Mouse (Mus musculus) limb, embryonic 15.5 days (tissue): ENCODE measurements around the gene Tmed1. TPM values are rescaled to one million over a fixed set of nuclear protein-coding genes. Genes with fewer than 3 reads are reported as not detected.
"Not testable (repeated sequence)": the region's sequence is repeated elsewhere in the genome, so short reads cannot be mapped to it uniquely, and the experiment has no call there.

Experiments
- ATAC-seq: fragments of 200-750 bp; cut with Nextera tagmentation; 2 replicates; pipeline ENCODE4 v1.8.0; 2017; ENCODE audit warnings: low read depth, moderate TSS enrichment; ENCODE audit not compliant: insufficient number of reproducible peaks, low FRiP score, low TSS enrichment
- H3K27ac ChIP-seq: fragments of 300-500 bp; sonication (generic); 2 replicates; pipeline ENCODE4 v1.5.1; 2015; ENCODE audit warnings: moderate library complexity, mild to moderate bottlenecking, inconsistent platforms
- H3K27me3 ChIP-seq: fragments of 300-500 bp; sonication (generic); 2 replicates; pipeline ENCODE4 v1.6.1; 2015; ENCODE audit warnings: inconsistent platforms
- H3K36me3 ChIP-seq: fragments of 300-500 bp; sonication (generic); 2 replicates; pipeline ENCODE4 v1.6.1; 2015; ENCODE audit warnings: inconsistent platforms
- H3K4me1 ChIP-seq: fragments of 300-500 bp; sonication (generic); 2 replicates; pipeline ENCODE4 v1.6.1; 2015; ENCODE audit warnings: inconsistent platforms
- H3K4me2 ChIP-seq: fragments of 300-500 bp; sonication (generic); 2 replicates; pipeline ENCODE4 v1.6.1; 2015; ENCODE audit warnings: mild to moderate bottlenecking, inconsistent platforms
- H3K4me3 ChIP-seq: fragments of 300-500 bp; sonication (generic); 2 replicates; pipeline ENCODE4 v1.5.1; 2015; ENCODE audit warnings: mild to moderate bottlenecking, inconsistent platforms
- H3K9ac ChIP-seq: fragments of 300-500 bp; sonication (generic); 2 replicates; pipeline ENCODE4 v1.6.1; 2015; ENCODE audit warnings: inconsistent platforms
- H3K9me3 ChIP-seq: fragments of 300-500 bp; sonication (generic); 2 replicates; pipeline ENCODE4 v1.6.1; 2016; ENCODE audit warnings: inconsistent platforms
- WGBS: fragments of 180-500 bp; shearing (Covaris S2); methylation state at CpG from one replicate; pipeline ENCODE4 v1.1.7; 2015; 5-methylcytosine and 5-hydroxymethylcytosine counted together
- polyA plus RNA-seq: library from polyadenylated mRNA; unstranded; fragments of >200 nt; fragmentation: Nextera tagmentation; extraction: Ambion mirVana; gene quantifications from 2 replicates; pipeline ENCODE4 v1.2.1, GENCODE M21; 2015

Tmed1 gene
- polyA plus RNA-seq, 1 experiment from 2014 or later, result 123 TPM

- WGBS, result 48% methylated on average over 16 of the region's 16 CpGs
- H3K9me3 ChIP-seq, result no peaks in the 10 kb centered on the region
- H3K4me2 ChIP-seq, result peak overlapping the region; percentile 52
- peak; percentile 71 for ATAC-seq
- no peaks in the 10 kb centered on the region for H3K27me3 ChIP-seq
- 0 out of 2 replicates have a peak overlapping the region, but pooled peaks have one; percentile 31 for H3K9ac ChIP-seq
- peaks cover 51% of the 10 kb centered on the region for H3K4me1 ChIP-seq
- peaks cover 34% of the 10 kb centered on the region for H3K36me3 ChIP-seq
- H3K27ac ChIP-seq, result peak overlapping the region; percentile 96
- peak overlapping the region; percentile 39 for H3K4me3 ChIP-seq
Measured at GRCm38 (mm10) chr9:21497050-21497542, 13.0 kb downstream of the Tmed1 start.

- ATAC-seq, result peak; percentile 84
- peak overlapping the region; percentile 52 for H3K4me2 ChIP-seq
- peak overlapping the region; percentile 39 for H3K4me3 ChIP-seq
- peak overlapping the region; percentile 96 for H3K27ac ChIP-seq
- H3K9ac ChIP-seq, result peak overlapping the region; percentile 35; the same call in 1 of the 2 replicates
- WGBS, result 37% methylated on average over 18 of the region's 19 CpGs
- peaks cover 51% of the 10 kb centered on the region for H3K4me1 ChIP-seq
- H3K36me3 ChIP-seq, result peaks cover 40% of the 10 kb centered on the region
- H3K27me3 ChIP-seq, result no peaks in the 10 kb centered on the region
- no peaks in the 10 kb centered on the region for H3K9me3 ChIP-seq
Measured at GRCm38 (mm10) chr9:21496308-21497049, 13.6 kb downstream of the Tmed1 start.

- peaks cover 51% of the 10 kb centered on the region for H3K4me1 ChIP-seq
- no peak for ATAC-seq
- H3K9me3 ChIP-seq, result no peaks in the 10 kb centered on the region
- H3K36me3 ChIP-seq, result peaks cover 44% of the 10 kb centered on the region
- H3K27me3 ChIP-seq, result no peaks in the 10 kb centered on the region
- WGBS, result 64% methylated on average over 9 of the region's 9 CpGs
- peak overlapping the region; percentile 52 for H3K4me2 ChIP-seq
- H3K9ac ChIP-seq, result no peak overlapping the region
- H3K27ac ChIP-seq, result peak overlapping the region; percentile 34; the same call in 1 of the 2 replicates
- peak overlapping the region; percentile 39 for H3K4me3 ChIP-seq
Measured at GRCm38 (mm10) chr9:21494726-21495125, 15.3 kb downstream of the Tmed1 start.

- H3K9ac ChIP-seq, result no peak overlapping the region
- peak overlapping the region; percentile 34; the same call in 1 of the 2 replicates for H3K27ac ChIP-seq
- H3K36me3 ChIP-seq, result peaks cover 45% of the 10 kb centered on the region
- no peaks in the 10 kb centered on the region for H3K27me3 ChIP-seq
- no peak overlapping the region for H3K4me3 ChIP-seq
- H3K9me3 ChIP-seq, result no peaks in the 10 kb centered on the region
- H3K4me1 ChIP-seq, result peaks cover 51% of the 10 kb centered on the region
- 0 out of 2 replicates have a peak overlapping the region, but pooled peaks have one; percentile 12 for H3K4me2 ChIP-seq
- 63% methylated on average over 2 of the region's 2 CpGs for WGBS
- no peak for ATAC-seq
Measured at GRCm38 (mm10) chr9:21493907-21494306, 16.1 kb downstream of the Tmed1 start.

GRCm38 (mm10) chr9:21490696-21491095 lies 19.4 kb downstream of the Tmed1 start:
- no peak overlapping the region for H3K4me3 ChIP-seq
- H3K9ac ChIP-seq, result no peak overlapping the region
- no peak overlapping the region for H3K4me2 ChIP-seq
- H3K36me3 ChIP-seq, result peaks cover 66% of the 10 kb centered on the region
- H3K27ac ChIP-seq, result no peak overlapping the region
- no peaks in the 10 kb centered on the region for H3K27me3 ChIP-seq
- H3K4me1 ChIP-seq, result peaks cover 31% of the 10 kb centered on the region
- WGBS, result 88% methylated on average over 9 of the region's 9 CpGs
- H3K9me3 ChIP-seq, result no peaks in the 10 kb centered on the region
- ATAC-seq, result no peak

- not testable (repeated sequence) for H3K27me3 ChIP-seq, H3K27ac ChIP-seq, H3K4me1 ChIP-seq, H3K9me3 ChIP-seq, H3K9ac ChIP-seq, ATAC-seq, H3K4me2 ChIP-seq, H3K4me3 ChIP-seq
- WGBS, result 92% methylated on average over 1 of the region's 2 CpGs
- peaks cover 70% of the 10 kb centered on the region for H3K36me3 ChIP-seq
Measured at GRCm38 (mm10) chr9:21488246-21488645, 21.8 kb downstream of the Tmed1 start.

GRCm38 (mm10) chr9:21484065-21484464 lies 26.0 kb downstream of the Tmed1 start:
- peaks cover 86% of the 10 kb centered on the region for H3K36me3 ChIP-seq
- H3K4me2 ChIP-seq, result no peak overlapping the region
- 92% methylated on average over 4 of the region's 4 CpGs for WGBS
- H3K27me3 ChIP-seq, result no peaks in the 10 kb centered on the region
- H3K9me3 ChIP-seq, result no peaks in the 10 kb centered on the region
- H3K4me1 ChIP-seq, result no peaks in the 10 kb centered on the region
- no peak overlapping the region for H3K27ac ChIP-seq
- no peak for ATAC-seq
- no peak overlapping the region for H3K4me3 ChIP-seq
- H3K9ac ChIP-seq, result no peak overlapping the region

- Histone ChIP-seq H3K27ac (no peak overlapping the region), H3K9ac (no peak overlapping the region), H3K36me3 (peaks cover 96% of the 10 kb centered on the region), H3K4me3 (no peak overlapping the region), H3K4me1 (no peaks in the 10 kb centered on the region), H3K27me3 (no peaks in the 10 kb centered on the region), H3K4me2 (no peak overlapping the region), H3K9me3 (no peaks in the 10 kb centered on the region)
- 94% methylated on average over 6 of the region's 6 CpGs for WGBS
- no peak for ATAC-seq
Measured at GRCm38 (mm10) chr9:21477707-21478106, 32.3 kb downstream of the Tmed1 start.

GRCm38 (mm10) chr9:21472913-21473312 lies 37.1 kb downstream of the Tmed1 start:
- no peaks in the 10 kb centered on the region for H3K27me3 ChIP-seq
- no peak overlapping the region for H3K9ac ChIP-seq
- WGBS, result 84% methylated on average over 4 of the region's 4 CpGs
- H3K4me2 ChIP-seq, result no peak overlapping the region
- no peak overlapping the region for H3K27ac ChIP-seq
- no peak for ATAC-seq
- H3K36me3 ChIP-seq, result peaks cover 91% of the 10 kb centered on the region
- no peak overlapping the region for H3K4me3 ChIP-seq
- H3K4me1 ChIP-seq, result no peaks in the 10 kb centered on the region
- no peaks in the 10 kb centered on the region for H3K9me3 ChIP-seq

GRCm38 (mm10) chr9:21469032-21470024 lies 40.7 kb downstream of the Tmed1 start:
- H3K9me3 ChIP-seq, result no peaks in the 10 kb centered on the region
- peaks cover 83% of the 10 kb centered on the region for H3K36me3 ChIP-seq
- no peaks in the 10 kb centered on the region for H3K27me3 ChIP-seq
- no peak overlapping the region for H3K27ac ChIP-seq
- H3K4me2 ChIP-seq, result no peak overlapping the region
- H3K4me1 ChIP-seq, result no peaks in the 10 kb centered on the region
- no peak for ATAC-seq
- no peak overlapping the region for H3K9ac ChIP-seq
- H3K4me3 ChIP-seq, result no peak overlapping the region
- WGBS, result 91% methylated on average over 20 of the region's 20 CpGs

- not testable (repeated sequence) for H3K9me3 ChIP-seq, H3K27ac ChIP-seq, H3K27me3 ChIP-seq, H3K4me3 ChIP-seq, H3K4me1 ChIP-seq, ATAC-seq, H3K4me2 ChIP-seq, H3K9ac ChIP-seq
- H3K36me3 ChIP-seq, result peaks cover 57% of the 10 kb centered on the region
- 89% methylated on average over 7 of the region's 7 CpGs for WGBS
Measured at GRCm38 (mm10) chr9:21464565-21464928, 45.5 kb downstream of the Tmed1 start.
